Mouse (Mus musculus) lung, adult 2 months (tissue): ENCODE results near the gene Tnfaip3. TPM values are rescaled to one million over a fixed set of nuclear protein-coding genes. Genes with fewer than 3 reads are reported as not detected.

Experiments used
- DNase-seq: peaks from one replicate; pipeline ENCODE4 v3.0.0; 2022
- H3K4me1 ChIP-seq: fragments of 200-500 bp; 2 replicates; pipeline ENCODE4 v1.6.1; 2011; ENCODE audit warnings: low read length; ENCODE audit not compliant: control insufficient read depth, insufficient read depth
- H3K4me3 ChIP-seq: fragments of 200-500 bp; replicated peaks from 2 replicates; pipeline ENCODE3; 2011; ENCODE audit warnings: low read depth, mild to moderate bottlenecking, control low read depth, low read length; ENCODE audit errors: extremely low read depth
- CTCF ChIP-seq: fragments of 200-500 bp; IDR thresholded peaks from 2 replicates; pipeline ENCODE4 v1.5.1; 2011; ENCODE audit warnings: mild to moderate bottlenecking, low read length, control low read depth; ENCODE audit not compliant: insufficient read depth
- POLR2A ChIP-seq: fragments of 200-500 bp; IDR thresholded peaks from 2 replicates; pipeline ENCODE4 v1.6.1; 2011; ENCODE audit warnings: low read depth, mild to moderate bottlenecking, control low read depth, low read length, borderline replicate concordance; ENCODE audit errors: extremely low read depth
- WGBS: fragments of 180-500 bp; shearing (Covaris S2); methylation state at CpG from one replicate; pipeline ENCODE4 v1.1.7; 2018; 5-methylcytosine and 5-hydroxymethylcytosine counted together
- polyA plus RNA-seq: library from polyadenylated mRNA; depleted of rRNA; stranded (reverse); fragments of >200 nt; gene quantifications from 2 replicates; pipeline ENCODE4 v1.2.3, GENCODE M21; 2012

The Tnfaip3 gene
- polyA plus RNA-seq, 1 experiment: 7.2 TPM

DNA sequence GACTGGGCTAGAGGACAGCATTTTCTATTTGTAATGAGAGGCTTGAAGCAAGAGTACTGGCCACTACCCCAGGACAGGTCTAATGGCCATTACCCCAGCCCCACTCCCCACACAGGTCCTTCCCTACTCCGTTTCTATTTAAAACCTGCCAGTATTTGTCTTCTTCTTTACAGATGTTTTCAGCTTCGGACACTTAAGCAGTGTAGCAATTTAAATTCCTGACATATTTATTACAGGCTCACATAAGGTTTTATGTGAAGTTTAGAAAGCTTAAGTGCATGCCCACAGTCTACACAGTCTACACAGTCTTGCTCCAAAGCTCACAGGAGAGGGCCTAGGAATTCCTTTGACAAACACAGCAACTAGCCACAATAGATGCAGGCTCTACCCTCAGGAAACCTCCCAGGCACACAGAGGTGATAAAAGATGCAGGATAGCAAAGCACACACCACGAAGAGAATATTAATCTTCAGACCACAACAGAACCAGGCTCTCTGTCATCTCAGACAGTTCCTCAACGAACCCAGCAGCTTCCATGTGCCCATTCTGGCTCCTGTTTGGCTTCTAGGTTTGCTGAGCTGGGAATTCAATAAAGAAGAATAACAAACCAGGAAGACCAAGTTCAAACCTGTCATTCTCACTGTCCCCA is 1.5 kb upstream of the Tnfaip3 start:
- 45% methylated on average over 4 of the region's 4 CpGs for WGBS
- TF ChIP-seq POLR2A: no peak
- TF ChIP-seq CTCF: no peak
- Histone ChIP-seq H3K4me1 (peaks cover 9% of the 10 kb centered on the region), H3K4me3 (no peak overlapping the region)
- no peak for DNase-seq

DNA sequence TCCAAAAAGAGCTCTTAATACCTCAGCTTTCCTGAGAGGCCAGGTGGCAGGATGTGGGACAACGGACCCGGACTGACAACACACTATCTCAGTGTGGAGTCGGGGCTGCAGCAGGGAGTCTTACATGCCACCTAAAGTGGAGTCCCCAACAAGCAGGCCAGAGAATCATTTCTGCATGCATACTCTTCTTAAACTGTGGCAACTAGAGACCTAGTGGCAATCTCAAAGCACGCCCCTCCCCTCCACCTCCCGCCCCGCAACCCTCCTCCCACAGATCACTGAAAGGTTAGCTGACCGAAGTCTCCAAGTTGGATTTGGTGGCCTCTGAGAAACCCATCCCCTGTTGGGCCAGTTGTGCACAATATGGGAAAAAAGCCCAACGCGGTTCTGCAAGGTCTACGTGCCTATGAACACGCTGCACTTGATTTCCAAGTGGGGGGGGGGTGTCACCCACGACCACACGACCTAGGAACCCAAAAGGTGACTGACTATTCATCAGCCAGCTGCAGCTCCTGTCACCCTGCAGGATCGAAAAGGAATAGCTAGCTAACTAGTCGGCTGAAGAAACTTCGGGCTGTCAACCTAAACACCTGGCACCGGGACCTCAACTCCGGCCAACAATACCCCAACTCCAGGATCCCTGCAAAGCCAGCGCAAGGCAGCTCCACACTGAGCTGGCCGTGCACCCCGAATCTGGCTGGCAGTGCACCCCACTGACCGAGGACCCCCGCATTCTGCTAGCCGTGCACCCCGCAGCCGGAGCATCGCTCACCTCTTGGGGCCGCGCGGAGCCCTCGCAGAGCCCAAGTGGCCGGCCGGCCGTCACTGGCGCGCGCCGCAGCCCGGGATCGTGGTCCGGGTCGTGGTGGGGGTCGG is 838 bp downstream of the Tnfaip3 start:
- DNase-seq: peak; percentile 40
- Histone ChIP-seq H3K4me3 (peak overlapping the region; percentile 87), H3K4me1 (peaks cover 12% of the 10 kb centered on the region)
- TF ChIP-seq POLR2A: no peak
- TF ChIP-seq CTCF: no peak
- under 1% methylated on average over 43 of the region's 43 CpGs for WGBS

DNA sequence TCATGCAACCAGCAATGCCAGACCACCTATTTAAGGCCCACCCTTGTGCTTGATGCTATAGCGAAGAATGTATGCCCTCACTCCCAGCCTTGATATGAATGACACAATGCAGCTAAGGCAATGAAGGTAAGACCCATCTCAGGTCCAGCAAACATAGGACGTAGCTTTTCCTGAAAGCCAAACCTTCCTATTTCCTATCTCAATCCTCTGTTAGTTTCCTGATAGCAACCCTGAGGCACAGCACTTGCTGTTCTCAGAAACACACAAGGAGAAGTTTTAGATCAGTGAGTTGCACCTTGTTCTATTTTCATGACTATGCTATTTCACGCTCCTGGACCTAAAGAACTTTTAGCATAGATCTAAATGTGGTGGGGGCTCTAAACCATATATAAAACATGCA is 2.1 kb downstream of the Tnfaip3 start:
- H3K4me1 ChIP-seq: peaks cover 16% of the 10 kb centered on the region
- no peak overlapping the region for H3K4me3 ChIP-seq
- WGBS: 71% methylated on average over 3 of the region's 3 CpGs
- TF ChIP-seq CTCF (no peak), POLR2A (no peak)
- no peak for DNase-seq

GRCm38 (mm10) chr10:19012616-19013015 is 2.8 kb downstream of the Tnfaip3 start:
- TF ChIP-seq CTCF (no peak), POLR2A (no peak)
- Histone ChIP-seq H3K4me1 (peaks cover 20% of the 10 kb centered on the region), H3K4me3 (no peak overlapping the region)
- no peak for DNase-seq
- 85% methylated on average over 3 of the region's 3 CpGs for WGBS

DNA sequence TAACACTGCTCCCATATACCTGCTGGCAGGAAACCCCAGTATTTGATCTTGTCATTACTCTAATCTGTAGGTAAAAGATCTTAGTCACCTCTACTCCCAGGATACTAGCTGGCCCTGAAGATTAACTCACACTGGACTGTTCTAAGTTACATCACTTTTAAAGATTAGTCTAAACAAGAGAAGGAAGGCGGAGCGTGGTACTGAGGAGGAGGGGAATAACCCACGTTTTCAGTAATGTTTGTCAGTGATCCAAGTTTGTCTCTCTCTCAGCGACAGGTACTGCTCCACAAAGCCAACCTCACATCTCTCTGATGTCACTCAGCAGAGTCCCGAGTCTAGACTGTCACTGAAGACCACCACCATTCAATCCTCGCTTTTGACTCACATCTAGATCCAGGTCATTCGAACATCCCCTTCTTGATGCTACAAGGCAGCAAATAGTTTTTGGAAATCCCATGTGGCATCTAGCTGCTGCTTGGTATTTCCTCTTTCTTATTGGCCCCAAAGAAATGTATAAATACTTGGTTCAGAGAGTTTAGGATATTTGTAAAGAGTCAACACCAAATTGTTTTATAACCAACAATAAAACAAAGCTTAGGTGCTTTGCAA is 3.5 kb downstream of the Tnfaip3 start:
- WGBS: 55% methylated on average over 7 of the region's 7 CpGs
- H3K4me1 ChIP-seq: peaks cover 20% of the 10 kb centered on the region
- H3K4me3 ChIP-seq: no peak overlapping the region
- no peak for TF ChIP-seq CTCF
- TF ChIP-seq POLR2A: no peak
- DNase-seq: no peak

DNA sequence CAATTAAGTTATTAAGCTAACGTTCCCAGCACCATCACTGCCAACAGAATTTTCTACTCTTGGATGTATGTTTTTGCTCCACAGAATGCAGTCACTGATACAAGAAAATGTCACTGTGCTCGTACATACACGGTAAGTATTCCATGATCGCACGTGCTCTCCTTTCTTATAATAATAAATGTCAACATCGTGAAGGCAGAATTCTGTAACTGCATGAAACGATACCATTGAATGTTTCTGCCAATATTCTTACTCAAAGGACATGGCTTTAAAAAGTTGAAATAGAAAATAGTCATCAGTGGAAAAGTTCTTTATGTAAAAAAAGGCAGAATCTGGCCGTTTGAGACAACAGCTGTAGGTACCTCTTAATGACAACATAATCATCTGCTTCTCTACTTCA is 5.0 kb downstream of the Tnfaip3 start:
- H3K4me3 ChIP-seq: no peak overlapping the region
- peaks cover 17% of the 10 kb centered on the region for H3K4me1 ChIP-seq
- 84% methylated on average over 8 of the region's 8 CpGs for WGBS
- TF ChIP-seq POLR2A (no peak), CTCF (no peak)
- no peak for DNase-seq

DNA sequence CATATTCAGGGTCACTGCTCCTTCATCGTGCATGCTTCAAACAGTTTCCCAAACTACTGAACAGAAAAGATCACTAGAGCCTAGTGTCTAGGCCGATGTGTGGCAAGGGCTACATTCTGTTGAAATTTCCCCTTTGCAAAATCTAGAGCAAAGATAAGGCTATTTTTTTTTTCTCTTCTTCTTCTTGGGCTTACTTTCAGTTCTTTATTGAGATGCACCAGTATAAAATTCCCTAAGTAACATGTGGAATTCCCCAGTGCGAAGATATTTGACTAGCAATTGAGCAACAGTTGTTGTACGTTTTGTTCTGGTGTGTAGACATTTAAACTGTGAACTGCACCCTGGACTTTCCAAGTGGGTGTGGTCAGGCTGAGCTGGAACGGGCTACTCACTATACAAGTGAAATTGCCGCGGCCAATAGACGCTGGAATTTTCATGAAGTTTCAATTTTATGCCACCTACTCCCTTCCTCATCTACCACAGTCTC is 6.2 kb downstream of the Tnfaip3 start:
- Histone ChIP-seq H3K4me1 (peaks cover 16% of the 10 kb centered on the region), H3K4me3 (no peak overlapping the region)
- peak; percentile 22 for DNase-seq
- WGBS: 10% methylated on average over 8 of the region's 8 CpGs
- TF ChIP-seq POLR2A: no peak

- TF ChIP-seq POLR2A: no peak
- no peak for TF ChIP-seq CTCF
- WGBS: 61% methylated on average over 4 of the region's 4 CpGs
- Histone ChIP-seq H3K4me3 (no peak overlapping the region), H3K4me1 (peaks cover 15% of the 10 kb centered on the region)
- DNase-seq: no peak
These were observed 6.9 kb downstream of the Tnfaip3 start for GRCm38 (mm10) chr10:19008607-19008940.

- no peak overlapping the region for H3K4me3 ChIP-seq
- no peak for TF ChIP-seq POLR2A
- no peak for TF ChIP-seq CTCF
- WGBS: 60% methylated on average over 8 of the region's 8 CpGs
- no peak for DNase-seq
- H3K4me1 ChIP-seq: peaks cover 12% of the 10 kb centered on the region
These were observed 7.4 kb downstream of the Tnfaip3 start for GRCm38 (mm10) chr10:19007897-19008606.
